Mouse (Mus musculus) lung, adult 2 months (tissue): Measurements from ENCODE around the gene Runx2.

Experiments
- CTCF ChIP-seq: fragments of 200-500 bp; IDR thresholded peaks from 2 replicates; pipeline ENCODE4 v1.5.1; 2011; ENCODE audit warnings: mild to moderate bottlenecking, low read length, control low read depth; ENCODE audit not compliant: insufficient read depth
- POLR2A ChIP-seq: fragments of 200-500 bp; IDR thresholded peaks from 2 replicates; pipeline ENCODE4 v1.6.1; 2011; ENCODE audit warnings: low read depth, mild to moderate bottlenecking, control low read depth, low read length, borderline replicate concordance; ENCODE audit errors: extremely low read depth

DNA sequence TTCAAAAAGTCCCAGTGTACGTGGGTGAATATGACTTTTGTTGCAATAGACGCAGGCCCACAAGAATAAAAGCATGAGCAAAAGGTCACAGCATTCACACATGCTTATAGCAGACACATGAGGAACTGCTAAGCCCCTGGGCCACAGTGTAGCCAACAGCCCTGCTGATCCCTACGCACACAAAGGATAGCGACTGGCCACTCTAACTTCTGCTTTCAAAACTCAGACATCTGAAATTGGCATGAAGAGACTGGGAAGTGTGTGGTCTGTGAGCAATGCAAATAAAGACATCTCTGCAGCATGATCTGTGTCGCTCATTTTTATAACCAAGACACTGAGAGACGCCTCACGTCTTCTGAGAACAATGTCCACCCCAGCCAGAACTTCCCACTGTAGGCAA, 150.7 kb downstream of the Runx2 start:
- no peak for TF ChIP-seq POLR2A
- no peak for TF ChIP-seq CTCF
